ENCODE assay signal across 16 mouse cellular contexts in the genomic region with DNA sequence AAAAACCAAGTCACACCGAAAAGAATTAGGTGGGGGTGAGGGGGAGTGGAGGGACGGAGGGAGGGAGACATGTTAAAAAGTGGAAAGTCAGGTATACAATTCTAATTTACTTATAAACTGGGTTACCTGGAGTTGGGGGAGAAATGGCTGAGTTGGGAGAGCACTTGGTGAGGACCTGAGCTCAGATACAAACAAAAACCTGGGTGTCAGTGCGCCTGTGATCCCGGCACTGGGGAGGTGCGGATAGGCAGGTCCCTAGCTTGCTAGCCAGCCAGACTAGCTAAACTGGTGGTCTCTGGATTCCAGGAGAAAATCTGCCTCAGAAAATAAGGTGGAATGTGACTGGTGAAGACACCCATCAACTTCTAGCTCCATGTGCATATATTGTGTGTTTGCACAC.
"Had no signal": no experiment of that assay in that cellular context is flagged by ENCODE, and none has a peak within 500 bp of the region (broad histone marks: within the 10 kb centered on the region; RNA-seq: fewer than 3 reads in every experiment).

No protein-coding gene starts in this region.

- H3K36me3 ChIP-seq: liver, embryonic 15.5 days; midbrain, embryonic 12.5 days; neural tube, embryonic 12.5 days; stomach, embryonic 15.5 days had no signal

- H3K27ac ChIP-seq: liver, embryonic 15.5 days; macrophage; midbrain, embryonic 12.5 days; neural tube, embryonic 12.5 days; stomach, embryonic 15.5 days; stomach, postnatal 0 days had no signal

- H3K9me3 ChIP-seq: liver, embryonic 15.5 days; midbrain, embryonic 12.5 days; neural tube, embryonic 12.5 days; stomach, embryonic 15.5 days had no signal

- H3K4me1 ChIP-seq: liver, embryonic 15.5 days; megakaryocyte, embryonic 14.5 days; midbrain, embryonic 12.5 days; neural tube, embryonic 12.5 days had no signal

- ATAC-seq: liver, postnatal 0 days had no signal

- H3K27me3 ChIP-seq: liver, embryonic 15.5 days; midbrain, embryonic 12.5 days; neural tube, embryonic 12.5 days; stomach, embryonic 15.5 days had no signal

- H3K9ac ChIP-seq: liver, embryonic 15.5 days; liver, postnatal 0 days; midbrain, embryonic 12.5 days; neural tube, embryonic 12.5 days; stomach, embryonic 15.5 days had no signal

- H3K4me3 ChIP-seq: liver, embryonic 15.5 days; megakaryocyte, embryonic 14.5 days; midbrain, embryonic 12.5 days; neural tube, embryonic 12.5 days; stomach, embryonic 15.5 days had no signal

- H3K4me2 ChIP-seq: liver, embryonic 15.5 days; midbrain, embryonic 12.5 days; neural tube, embryonic 12.5 days; stomach, embryonic 15.5 days had no signal

- DNase-seq: liver, postnatal 0 days; lung, adult 2 months; lung, postnatal 10 days; lung, postnatal 36 days; midbrain, embryonic 14.5 days; right cerebral cortex, postnatal 14 days; thymus, adult 2 months; thymus, postnatal 25 days; thymus, postnatal 4 days had no signal
